Mouse (Mus musculus): ENCODE measurements around the gene Gm20908. TPM values are rescaled to one million over a fixed set of nuclear protein-coding genes. Genes with fewer than 3 reads are reported as not detected.

Gm20908 gene
- polyA plus RNA-seq (2021; fragmentation: Nextera tagmentation) = not detected in 2 replicates
- long read RNA-seq, experiment 1 = 0 reads
- long read RNA-seq, experiment 2 = 0 reads

GRCm38 (mm10) chrY:64472966-64473365 is at the start of gene Gm20908:
Gene Gm20908, plus strand, starts transcription at chrY:64473266.

Measured in layer of hippocampus, adult 6 months (tissue).